Mouse (Mus musculus) embryonic fibroblast, embryonic 13.5 days (primary cell): ENCODE results near the gene Fam163b. TPM values are rescaled to one million over a fixed set of nuclear protein-coding genes. Genes with fewer than 3 reads are reported as not detected.

Experiments
- H3K27ac ChIP-seq: 2 replicates; pipeline ENCODE4 v1.5.1; 2012; ENCODE audit warnings: low read length, control low read depth, inconsistent platforms; ENCODE audit not compliant: insufficient read depth
- H3K4me1 ChIP-seq: 2 replicates; pipeline ENCODE4 v1.6.1; 2011; ENCODE audit warnings: low read length; ENCODE audit not compliant: control insufficient read depth, insufficient read depth
- H3K4me3 ChIP-seq: 2 replicates; pipeline ENCODE4 v1.5.1; 2011; ENCODE audit warnings: mild to moderate bottlenecking, control low read depth, low read length; ENCODE audit not compliant: insufficient read depth
- CTCF ChIP-seq: IDR thresholded peaks from 2 replicates; pipeline ENCODE4 v1.5.1; 2011; ENCODE audit warnings: mild to moderate bottlenecking, control low read depth, low read length, moderate library complexity, borderline replicate concordance; ENCODE audit not compliant: insufficient read depth
- POLR2A ChIP-seq: IDR thresholded peaks from 2 replicates; pipeline ENCODE4 v1.6.1; 2011; ENCODE audit warnings: low read depth, mild to moderate bottlenecking, control low read depth, low read length, moderate library complexity
- polyA plus RNA-seq: library from polyadenylated mRNA; stranded (reverse); fragments of >200 nt; gene quantifications from 2 replicates; pipeline ENCODE4 v1.2.4, GENCODE M21; 2011; ENCODE audit warnings: low read depth; ENCODE audit not compliant: missing spikeins, insufficient read length

The Fam163b gene
- polyA plus RNA-seq, 1 experiment, result not detected

GRCm38 (mm10) chr2:27164796-27165590 lies 22.7 kb upstream of the Fam163b start, which contains the start of gene Dbh:
TSS of gene Dbh (plus strand) at chr2:27165233.
- H3K4me3 ChIP-seq, result no peak within 1 kb of the TSS
- TF ChIP-seq POLR2A (no peak), CTCF (no peak)
- H3K27ac ChIP-seq, result no peak within 1 kb of the TSS

GRCm38 (mm10) chr2:27163851-27164250 lies 21.6 kb upstream of the Fam163b start:
- TF ChIP-seq POLR2A (no peak), CTCF (no peak)
- Histone ChIP-seq H3K27ac (no peak overlapping the region), H3K4me1 (peaks cover 13% of the 10 kb centered on the region), H3K4me3 (no peak overlapping the region)

More at GRCm38 (mm10) chr2:27164796-27165590, 22.7 kb upstream of the Fam163b start, which contains the start of gene Dbh:
- H3K4me1 ChIP-seq, result peaks cover 13% of the 10 kb centered on the region

GRCm38 (mm10) chr2:27162656-27163055 lies 20.4 kb upstream of the Fam163b start:
- Histone ChIP-seq H3K27ac (no peak overlapping the region), H3K4me3 (no peak overlapping the region), H3K4me1 (peaks cover 8% of the 10 kb centered on the region)
- TF ChIP-seq POLR2A (no peak), CTCF (no peak)

- TF ChIP-seq CTCF, result no peak
- TF ChIP-seq POLR2A, result no peak
- H3K4me1 ChIP-seq, result peaks cover under 1% of the 10 kb centered on the region; the same call in 1 of the 2 replicates
- no peak overlapping the region for H3K4me3 ChIP-seq
- H3K27ac ChIP-seq, result no peak overlapping the region
Observed at GRCm38 (mm10) chr2:27161526-27161925, 19.2 kb upstream of the Fam163b start.

- Histone ChIP-seq H3K4me1 (no peaks in the 10 kb centered on the region), H3K27ac (no peak overlapping the region), H3K4me3 (no peak overlapping the region)
- TF ChIP-seq POLR2A (no peak), CTCF (no peak)
Observed at GRCm38 (mm10) chr2:27156596-27156995, 14.3 kb upstream of the Fam163b start.

- TF ChIP-seq CTCF (no peak), POLR2A (no peak)
- no peak overlapping the region for H3K27ac ChIP-seq
- H3K4me3 ChIP-seq, result no peak overlapping the region
- no peaks in the 10 kb centered on the region for H3K4me1 ChIP-seq
Observed at GRCm38 (mm10) chr2:27154466-27155185, 12.3 kb upstream of the Fam163b start.

GRCm38 (mm10) chr2:27149457-27149856 lies 7.2 kb upstream of the Fam163b start:
- Histone ChIP-seq H3K4me3 (no peak overlapping the region), H3K27ac (no peak overlapping the region), H3K4me1 (no peaks in the 10 kb centered on the region)
- TF ChIP-seq POLR2A (no peak), CTCF (no peak)

GRCm38 (mm10) chr2:27146840-27147239 lies 4.5 kb upstream of the Fam163b start:
- TF ChIP-seq POLR2A, result no peak
- TF ChIP-seq CTCF, result no peak
- Histone ChIP-seq H3K4me1 (no peaks in the 10 kb centered on the region), H3K27ac (no peak overlapping the region), H3K4me3 (no peak overlapping the region)

GRCm38 (mm10) chr2:27144957-27145356 lies 2.7 kb upstream of the Fam163b start:
- TF ChIP-seq POLR2A (no peak), CTCF (no peak)
- Histone ChIP-seq H3K4me1 (no peaks in the 10 kb centered on the region), H3K4me3 (no peak overlapping the region), H3K27ac (no peak overlapping the region)

GRCm38 (mm10) chr2:27138356-27138755 lies 3.9 kb downstream of the Fam163b start:
- TF ChIP-seq CTCF, result no peak
- TF ChIP-seq POLR2A, result no peak
- Histone ChIP-seq H3K4me3 (no peak overlapping the region), H3K4me1 (no peaks in the 10 kb centered on the region), H3K27ac (no peak overlapping the region)
